Mouse (Mus musculus): ENCODE data around the gene Hsd17b11.

DNA sequence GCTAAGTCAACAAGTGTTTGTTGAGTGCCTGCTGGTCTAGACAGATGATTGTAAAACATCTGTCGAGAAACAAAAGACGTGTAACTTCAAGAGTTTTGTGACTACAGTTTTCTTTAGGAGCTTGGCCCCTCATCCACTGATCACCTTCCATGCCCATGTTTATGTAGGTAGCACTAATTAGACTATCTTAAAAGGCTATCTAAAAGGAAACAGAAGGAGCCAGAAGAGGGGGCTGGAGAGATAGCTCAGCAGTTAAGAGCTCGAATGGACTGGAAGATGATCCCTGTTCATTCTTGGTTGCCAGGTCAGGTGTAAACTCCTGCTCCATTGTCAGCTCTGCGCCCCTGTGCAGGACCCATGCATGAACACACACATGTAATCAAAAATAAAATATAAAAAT, 26.4 kb upstream of the Hsd17b11 start:
- no peak for TF ChIP-seq CTCF (IDR thresholded peaks at IDR 0.05; ENCODE audit: low read depth)
- TF ChIP-seq EP300 (IDR thresholded peaks at IDR 0.05; ENCODE audit: low read depth), result no peak

Measured in heart, postnatal 0 days (tissue).